Mouse (Mus musculus): ENCODE results near the gene Nppc.

GRCm38 (mm10) chr1:86628270-86628669, 42.1 kb downstream of the Nppc start:
- TF ChIP-seq CTCF (IDR thresholded peaks at IDR 0.05; ENCODE audit: borderline replicate concordance, extremely low read depth, insufficient read depth, insufficient read length) (no peak), POLR2A (IDR thresholded peaks at IDR 0.05; ENCODE audit: borderline replicate concordance, extremely low read depth, insufficient read depth, insufficient read length, poor library complexity, severe bottlenecking) (no peak)

Data from brain, embryonic 14.5 days (tissue).